ENCODE assay signal across 20 mouse cellular contexts in the genomic region with DNA sequence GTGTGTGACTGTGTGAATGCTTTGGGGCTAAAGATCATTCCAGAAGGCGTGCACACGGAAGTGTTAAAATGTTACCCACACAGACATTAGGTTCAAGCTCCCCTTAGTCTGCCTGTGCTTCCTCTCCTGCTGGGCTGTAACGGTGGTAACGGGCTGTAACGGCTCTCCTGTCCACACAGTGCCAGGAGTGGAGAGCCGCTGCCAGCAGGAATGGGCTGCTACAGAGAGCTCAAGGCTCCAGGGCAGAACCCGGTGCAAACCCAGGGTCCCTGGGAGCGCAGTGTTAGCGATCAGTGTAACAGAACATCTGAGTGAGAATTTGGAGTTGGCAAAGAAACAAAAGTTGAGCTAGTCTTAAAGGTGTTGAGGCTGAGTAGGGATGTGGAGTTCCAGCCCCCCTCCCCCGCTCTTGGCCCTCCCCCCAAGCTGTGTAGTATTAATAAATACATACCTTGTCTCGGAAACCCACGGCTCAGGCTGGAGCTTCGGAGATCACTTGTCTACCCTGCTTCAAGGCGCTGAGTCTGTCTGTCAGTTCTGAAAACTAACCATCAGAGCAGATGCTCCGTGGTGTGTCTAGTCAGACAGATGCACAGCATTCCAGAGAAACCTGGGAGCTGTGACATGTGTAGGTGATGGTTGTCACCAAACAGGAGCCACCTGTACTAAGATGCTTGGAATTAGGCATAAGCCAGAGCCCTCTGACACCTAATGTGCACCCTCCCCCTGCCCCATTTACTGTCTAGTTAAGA. TPM values are rescaled to one million over a fixed set of nuclear protein-coding genes. Genes with fewer than 3 reads are reported as not detected.
DNase-seq lines count a peak whose midpoint lies in the region; ATAC-seq lines count a peak whose summit lies in the region.
"Had no signal": no experiment of that assay in that cellular context is flagged by ENCODE, and none has a peak within 500 bp of the region (broad histone marks: within the 10 kb centered on the region; RNA-seq: fewer than 3 reads in every experiment).

No protein-coding gene starts in this region.

- peak; percentile 84 for DNase-seq in heart, adult 11 months
- DNase-seq in heart, postnatal 25 days (ENCODE audit: low spot score), result no peak
- DNase-seq in limb, embryonic 10.5 days (ENCODE audit: low spot score), result no peak
- peak; percentile 9 for DNase-seq in midbrain, embryonic 10.5 days (ENCODE audit: low spot score)
- DNase-seq in midbrain, embryonic 14.5 days, result no peak
- no peak for DNase-seq in adrenal gland, adult (ENCODE audit: inconsistent age in 2 of 2, low spot score in 1 of 2)
- DNase-seq: adrenal gland, postnatal 14 days; cerebellum, adult 2 months; cerebellum, postnatal 10 days; gastrocnemius, postnatal 10 days; heart, postnatal 4 days had no signal

- 56% methylated on average over 15 of the region's 15 CpGs for WGBS in limb, embryonic 15.5 days
- 87% methylated on average over 15 of the region's 15 CpGs for WGBS in limb, embryonic 10.5 days
- WGBS in midbrain, embryonic 10.5 days, result 89% methylated on average over 15 of the region's 15 CpGs
- 88% methylated on average over 15 of the region's 15 CpGs for WGBS in midbrain, embryonic 14.5 days
- WGBS in stomach, embryonic 15.5 days, result 70% methylated on average over 15 of the region's 15 CpGs

- peaks cover 5% of the 10 kb centered on the region; the same call in 1 of the 2 replicates for H3K4me1 ChIP-seq in limb, embryonic 15.5 days
- H3K4me1 ChIP-seq in limb, embryonic 10.5 days, result peaks cover 4% of the 10 kb centered on the region; the same call in 1 of the 2 replicates
- H3K4me1 ChIP-seq in midbrain, embryonic 10.5 days, result no peaks in the 10 kb centered on the region
- no peaks in the 10 kb centered on the region for H3K4me1 ChIP-seq in midbrain, embryonic 14.5 days (ENCODE audit: control insufficient read depth, insufficient read depth, low read length)
- no peaks in the 10 kb centered on the region for H3K4me1 ChIP-seq in stomach, embryonic 15.5 days
- H3K4me1 ChIP-seq: embryonic facial prominence, embryonic 12.5 days; forebrain, embryonic 12.5 days; heart, embryonic 13.5 days; hindbrain, embryonic 12.5 days had no signal

- no peak overlapping the region for H3K4me2 ChIP-seq in limb, embryonic 15.5 days
- no peak overlapping the region for H3K4me2 ChIP-seq in midbrain, embryonic 14.5 days (ENCODE audit: low read length)
- no peak overlapping the region for H3K4me2 ChIP-seq in stomach, embryonic 15.5 days
- H3K4me2 ChIP-seq: embryonic facial prominence, embryonic 12.5 days; forebrain, embryonic 12.5 days; heart, embryonic 13.5 days; hindbrain, embryonic 12.5 days had no signal

- intact Hi-C loops in heart, postnatal 25 days (cut with DNase I), result no loop called here

- peaks cover 41% of the 10 kb centered on the region for H3K36me3 ChIP-seq in limb, embryonic 15.5 days
- H3K36me3 ChIP-seq in limb, embryonic 10.5 days, result peaks cover 29% of the 10 kb centered on the region
- H3K36me3 ChIP-seq in midbrain, embryonic 10.5 days, result peaks cover 68% of the 10 kb centered on the region
- peaks cover 76% of the 10 kb centered on the region for H3K36me3 ChIP-seq in midbrain, embryonic 14.5 days (ENCODE audit: control insufficient read depth, insufficient read depth, low read length)
- H3K36me3 ChIP-seq in stomach, embryonic 15.5 days, result peaks cover 16% of the 10 kb centered on the region

- H3K27me3 ChIP-seq in limb, embryonic 15.5 days, result no peaks in the 10 kb centered on the region
- no peaks in the 10 kb centered on the region for H3K27me3 ChIP-seq in limb, embryonic 10.5 days (ENCODE audit: low read depth, poor library complexity, severe bottlenecking)
- no peaks in the 10 kb centered on the region for H3K27me3 ChIP-seq in midbrain, embryonic 10.5 days (ENCODE audit: low read depth, poor library complexity, severe bottlenecking)
- no peaks in the 10 kb centered on the region for H3K27me3 ChIP-seq in midbrain, embryonic 14.5 days (ENCODE audit: control insufficient read depth, insufficient read depth, low read length)
- H3K27me3 ChIP-seq in stomach, embryonic 15.5 days (replicated peaks), result no peaks in the 10 kb centered on the region
- H3K27me3 ChIP-seq: embryonic facial prominence, embryonic 12.5 days; forebrain, embryonic 12.5 days; heart, embryonic 13.5 days; hindbrain, embryonic 12.5 days had no signal

- H3K4me3 ChIP-seq in limb, embryonic 15.5 days, result no peak overlapping the region
- H3K4me3 ChIP-seq in limb, embryonic 10.5 days, result no peak overlapping the region
- no peak overlapping the region for H3K4me3 ChIP-seq in midbrain, embryonic 10.5 days
- H3K4me3 ChIP-seq in midbrain, embryonic 14.5 days (replicated peaks; ENCODE audit: low read depth, low read length), result no peak overlapping the region
- H3K4me3 ChIP-seq in stomach, embryonic 15.5 days (replicated peaks), result no peak overlapping the region
- H3K4me3 ChIP-seq: embryonic facial prominence, embryonic 12.5 days; forebrain, embryonic 12.5 days; heart, embryonic 13.5 days; hindbrain, embryonic 12.5 days had no signal

- H3K9me3 ChIP-seq in limb, embryonic 15.5 days, result no peaks in the 10 kb centered on the region
- no peaks in the 10 kb centered on the region for H3K9me3 ChIP-seq in limb, embryonic 10.5 days (replicated peaks)
- H3K9me3 ChIP-seq in midbrain, embryonic 10.5 days (replicated peaks), result no peaks in the 10 kb centered on the region
- H3K9me3 ChIP-seq in midbrain, embryonic 14.5 days (ENCODE audit: control insufficient read depth, low read length), result no peaks in the 10 kb centered on the region
- H3K9me3 ChIP-seq in stomach, embryonic 15.5 days, result no peaks in the 10 kb centered on the region
- H3K9me3 ChIP-seq: embryonic facial prominence, embryonic 12.5 days; forebrain, embryonic 12.5 days; heart, embryonic 13.5 days; hindbrain, embryonic 12.5 days had no signal

- H3K9ac ChIP-seq in limb, embryonic 15.5 days, result no peak overlapping the region
- H3K9ac ChIP-seq in midbrain, embryonic 14.5 days (replicated peaks; ENCODE audit: low read length), result no peak overlapping the region
- no peak overlapping the region for H3K9ac ChIP-seq in stomach, embryonic 15.5 days
- H3K9ac ChIP-seq: embryonic facial prominence, embryonic 12.5 days; forebrain, embryonic 12.5 days; heart, embryonic 13.5 days; hindbrain, embryonic 12.5 days had no signal

- ATAC-seq in limb, embryonic 15.5 days (ENCODE audit: insufficient number of reproducible peaks, low FRiP score, low TSS enrichment, low read depth), result peak; percentile 62; the same call in 1 of the 2 replicates
- ATAC-seq in midbrain, embryonic 14.5 days (ENCODE audit: low FRiP score, low TSS enrichment), result no peak
- ATAC-seq in stomach, embryonic 15.5 days (ENCODE audit: insufficient read depth, low FRiP score, low read depth), result 0 out of 2 replicates have a peak, but pooled peaks have one; percentile 31
- ATAC-seq: forebrain, embryonic 16.5 days; hindbrain, embryonic 16.5 days had no signal

- no peak overlapping the region for H3K27ac ChIP-seq in limb, embryonic 15.5 days
- no peak overlapping the region for H3K27ac ChIP-seq in limb, embryonic 10.5 days
- H3K27ac ChIP-seq in midbrain, embryonic 10.5 days (replicated peaks), result no peak overlapping the region
- H3K27ac ChIP-seq in midbrain, embryonic 14.5 days (replicated peaks; ENCODE audit: low read depth, low read length), result no peak overlapping the region
- H3K27ac ChIP-seq in stomach, embryonic 15.5 days, result no peak overlapping the region
- H3K27ac ChIP-seq: embryonic facial prominence, embryonic 12.5 days; forebrain, embryonic 12.5 days; heart, embryonic 13.5 days; hindbrain, embryonic 12.5 days had no signal

RNA-seq across cellular contexts. Expression of a gene that starts 26.0 kb away (rescaled TPM):
- 1 to 10 TPM; 4.9 to 6.0 TPM for total RNA-seq in heart, postnatal 25 days (2021)
- polyA plus RNA-seq in limb, embryonic 15.5 days (2015; fragmentation: Nextera tagmentation; extraction: Ambion mirVana), result 15.5 and 16.4 TPM in 2 replicates
- 24.9 and 30.9 TPM in 2 replicates for polyA plus RNA-seq in limb, embryonic 10.5 days (2016; fragmentation: Nextera tagmentation; extraction: Ambion mirVana)
- 30.8 and 33.7 TPM in 2 replicates for polyA plus RNA-seq in midbrain, embryonic 10.5 days (2016; fragmentation: Nextera tagmentation; extraction: Ambion mirVana)
- polyA plus RNA-seq in midbrain, embryonic 14.5 days (2014; fragmentation: Nextera tagmentation; extraction: Ambion mirVana), result 23.3 and 23.4 TPM in 2 replicates
- 21.4 and 21.8 TPM in 2 replicates for polyA plus RNA-seq in stomach, embryonic 15.5 days (2015; fragmentation: Nextera tagmentation; extraction: Ambion mirVana)

RNA-seq across cellular contexts. Expression of a gene that starts 27.2 kb away (rescaled TPM):
- 10 to 100 TPM in 1 of 2 experiments, 1 to 10 TPM in 1; 8.2 to 10.4 TPM for total RNA-seq in heart, postnatal 25 days (2021)
- 12.9 and 14.3 TPM in 2 replicates for polyA plus RNA-seq in limb, embryonic 15.5 days (2015; fragmentation: Nextera tagmentation; extraction: Ambion mirVana)
- polyA plus RNA-seq in limb, embryonic 10.5 days (2016; fragmentation: Nextera tagmentation; extraction: Ambion mirVana), result 8.6 and 11.2 TPM in 2 replicates
- 15.4 and 20.1 TPM in 2 replicates for polyA plus RNA-seq in midbrain, embryonic 10.5 days (2016; fragmentation: Nextera tagmentation; extraction: Ambion mirVana)
- polyA plus RNA-seq in midbrain, embryonic 14.5 days (2014; fragmentation: Nextera tagmentation; extraction: Ambion mirVana), result 20.0 and 21.5 TPM in 2 replicates
- 12.8 and 12.9 TPM in 2 replicates for polyA plus RNA-seq in stomach, embryonic 15.5 days (2015; fragmentation: Nextera tagmentation; extraction: Ambion mirVana)

RNA-seq across cellular contexts. Expression of a gene that starts 35.5 kb away (rescaled TPM):
- 10 to 100 TPM; 30.5 to 37.1 TPM for total RNA-seq in heart, postnatal 25 days (2021)
- 236 and 267 TPM in 2 replicates for polyA plus RNA-seq in limb, embryonic 15.5 days (2015; fragmentation: Nextera tagmentation; extraction: Ambion mirVana)
- polyA plus RNA-seq in limb, embryonic 10.5 days (2016; fragmentation: Nextera tagmentation; extraction: Ambion mirVana), result 299 and 332 TPM in 2 replicates
- 346 and 382 TPM in 2 replicates for polyA plus RNA-seq in midbrain, embryonic 10.5 days (2016; fragmentation: Nextera tagmentation; extraction: Ambion mirVana)
- 105 and 115 TPM in 2 replicates for polyA plus RNA-seq in midbrain, embryonic 14.5 days (2014; fragmentation: Nextera tagmentation; extraction: Ambion mirVana)
- 271 and 291 TPM in 2 replicates for polyA plus RNA-seq in stomach, embryonic 15.5 days (2015; fragmentation: Nextera tagmentation; extraction: Ambion mirVana)

RNA-seq across cellular contexts. Expression of a gene that starts 52.0 kb away (rescaled TPM):
- 10 to 100 TPM; 14.8 to 20.8 TPM for total RNA-seq in heart, postnatal 25 days (2021)
- 3.9 and 4.4 TPM in 2 replicates for polyA plus RNA-seq in limb, embryonic 15.5 days (2015; fragmentation: Nextera tagmentation; extraction: Ambion mirVana)
- polyA plus RNA-seq in limb, embryonic 10.5 days (2016; fragmentation: Nextera tagmentation; extraction: Ambion mirVana), result 0.45 and 0.61 TPM in 2 replicates
- 0.59 and 0.75 TPM in 2 replicates for polyA plus RNA-seq in midbrain, embryonic 10.5 days (2016; fragmentation: Nextera tagmentation; extraction: Ambion mirVana)
- polyA plus RNA-seq in midbrain, embryonic 14.5 days (2014; fragmentation: Nextera tagmentation; extraction: Ambion mirVana), result 0.67 and 1.1 TPM in 2 replicates
- polyA plus RNA-seq in stomach, embryonic 15.5 days (2015; fragmentation: Nextera tagmentation; extraction: Ambion mirVana), result 1.7 and 2.0 TPM in 2 replicates
- total RNA-seq: MEL had no signal

RNA-seq across cellular contexts. Expression of a gene that starts 55.9 kb away (rescaled TPM):
- total RNA-seq in heart, postnatal 25 days (2021), result 1 to 10 TPM; 5.6 to 6.2 TPM
- polyA plus RNA-seq in limb, embryonic 15.5 days (2015; fragmentation: Nextera tagmentation; extraction: Ambion mirVana), result 3.8 and 4.1 TPM in 2 replicates
- 2.3 and 2.5 TPM in 2 replicates for polyA plus RNA-seq in limb, embryonic 10.5 days (2016; fragmentation: Nextera tagmentation; extraction: Ambion mirVana)
- 4.1 and 4.8 TPM in 2 replicates for polyA plus RNA-seq in midbrain, embryonic 10.5 days (2016; fragmentation: Nextera tagmentation; extraction: Ambion mirVana)
- polyA plus RNA-seq in midbrain, embryonic 14.5 days (2014; fragmentation: Nextera tagmentation; extraction: Ambion mirVana), result 16.3 and 16.7 TPM in 2 replicates
- polyA plus RNA-seq in stomach, embryonic 15.5 days (2015; fragmentation: Nextera tagmentation; extraction: Ambion mirVana), result 3.1 and 3.9 TPM in 2 replicates
- total RNA-seq: MEL had no signal

Comparison
In these comparisons a context has a peak if more than half of its experiments do, and no peak if none do; other contexts are left out.
1. DNase-seq: peak in heart, adult 11 months (single experiment) and midbrain, embryonic 10.5 days (single experiment); none in heart, postnatal 25 days (single experiment), limb, embryonic 10.5 days (single experiment), midbrain, embryonic 14.5 days (single experiment) and adrenal gland, adult (0 of 2).